Mouse (Mus musculus): ENCODE measurements around the gene Sik3. TPM values are rescaled to one million over a fixed set of nuclear protein-coding genes. Genes with fewer than 3 reads are reported as not detected.
A peak's percentile ranks its signal among the peaks of the same experiment; 100 is the strongest.

The Sik3 gene
- total RNA-seq, 4 experiments from 2014 or later, result 36.6 to 42.4 (median 39.7) TPM

DNA sequence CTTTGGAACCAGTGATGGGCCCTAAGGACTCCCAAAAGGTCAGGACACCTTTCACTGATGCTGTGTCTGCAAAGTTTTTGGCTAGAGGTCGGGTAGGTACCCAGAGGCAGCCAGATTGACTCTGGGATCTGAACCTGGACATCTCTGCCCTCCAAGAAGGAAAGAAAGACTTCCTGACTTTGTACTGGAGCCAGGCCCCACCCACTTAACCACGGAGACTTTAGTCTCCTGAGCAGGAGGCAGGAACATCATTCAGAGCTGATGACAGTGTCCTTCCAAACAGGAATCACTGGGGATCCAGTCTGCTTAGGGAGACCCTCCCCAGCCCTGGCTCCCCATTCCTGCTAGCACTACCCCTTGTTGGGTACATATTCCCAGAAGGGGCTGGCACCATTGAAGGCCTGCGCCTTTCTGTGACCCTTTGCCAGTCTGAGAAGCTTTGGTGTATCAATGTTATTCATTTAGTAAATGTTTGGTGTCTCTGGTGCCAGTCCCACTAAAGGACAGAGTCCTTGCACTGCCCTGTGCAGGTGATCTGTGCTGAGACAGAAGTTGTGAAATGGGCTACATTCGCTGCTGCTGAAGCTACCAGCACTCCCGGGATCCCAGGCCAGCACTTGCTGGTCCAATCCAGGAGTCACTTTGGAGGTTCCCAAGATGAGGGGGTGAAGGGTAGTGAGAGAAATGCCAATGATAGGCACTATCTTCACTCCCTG, 212.5 kb downstream of the Sik3 start:
- no peak for DNase-seq (ENCODE audit: low spot score in 2 of 2)

DNA sequence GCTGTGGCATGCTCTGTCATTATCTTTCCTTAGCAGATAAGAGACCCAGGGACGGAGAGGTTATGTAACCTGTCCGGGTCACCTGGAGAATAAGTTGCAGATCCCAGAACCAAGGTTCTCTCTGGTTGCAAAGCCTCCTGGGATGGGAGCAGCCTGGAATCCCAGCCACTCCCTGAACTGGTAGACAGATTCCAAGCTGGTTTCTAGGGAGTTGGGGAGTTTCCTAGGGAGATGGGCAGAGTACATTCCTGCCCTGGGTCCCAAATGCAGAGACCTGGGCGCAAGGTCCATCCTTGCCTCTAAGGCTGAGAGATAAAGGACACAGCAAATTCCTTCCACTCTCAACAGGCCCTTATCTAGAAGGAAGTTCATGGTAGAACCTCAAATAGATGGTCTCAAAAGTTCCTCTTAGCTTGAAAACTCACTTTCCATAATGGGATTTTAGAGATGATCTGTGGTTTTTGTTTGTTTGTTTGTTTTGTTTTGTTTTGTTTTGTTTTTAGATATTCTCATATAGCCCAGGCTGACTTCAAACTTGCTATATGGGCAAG, 214.5 kb downstream of the Sik3 start:
- DNase-seq (ENCODE audit: low spot score in 2 of 2), result no peak

DNA sequence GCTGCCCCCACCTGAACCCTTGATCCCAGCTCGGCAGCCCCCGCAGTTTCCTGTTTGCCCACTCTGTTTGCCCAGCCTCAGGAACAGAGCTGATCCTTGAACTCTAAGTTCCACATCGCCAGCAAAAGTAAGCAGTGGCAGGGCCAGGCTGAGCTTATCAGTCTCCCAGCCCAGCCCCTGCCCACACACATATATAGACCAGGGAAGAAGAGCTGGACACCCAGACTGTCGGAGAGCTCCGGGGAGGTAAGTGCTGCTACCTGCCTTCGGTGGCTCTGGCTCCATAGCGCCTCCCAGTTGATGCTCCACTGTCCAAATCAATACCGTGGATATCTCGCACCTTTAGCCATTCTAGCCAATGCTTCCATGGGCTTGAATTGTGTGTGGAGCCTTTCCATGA, 215.9 kb downstream of the Sik3 start, which contains the start of gene Apoa1:
TSS of gene Apoa1 (plus strand) at position 90 of the 400 bp plus-strand sequence.
- DNase-seq (ENCODE audit: low spot score in 2 of 2), result no peak

DNA sequence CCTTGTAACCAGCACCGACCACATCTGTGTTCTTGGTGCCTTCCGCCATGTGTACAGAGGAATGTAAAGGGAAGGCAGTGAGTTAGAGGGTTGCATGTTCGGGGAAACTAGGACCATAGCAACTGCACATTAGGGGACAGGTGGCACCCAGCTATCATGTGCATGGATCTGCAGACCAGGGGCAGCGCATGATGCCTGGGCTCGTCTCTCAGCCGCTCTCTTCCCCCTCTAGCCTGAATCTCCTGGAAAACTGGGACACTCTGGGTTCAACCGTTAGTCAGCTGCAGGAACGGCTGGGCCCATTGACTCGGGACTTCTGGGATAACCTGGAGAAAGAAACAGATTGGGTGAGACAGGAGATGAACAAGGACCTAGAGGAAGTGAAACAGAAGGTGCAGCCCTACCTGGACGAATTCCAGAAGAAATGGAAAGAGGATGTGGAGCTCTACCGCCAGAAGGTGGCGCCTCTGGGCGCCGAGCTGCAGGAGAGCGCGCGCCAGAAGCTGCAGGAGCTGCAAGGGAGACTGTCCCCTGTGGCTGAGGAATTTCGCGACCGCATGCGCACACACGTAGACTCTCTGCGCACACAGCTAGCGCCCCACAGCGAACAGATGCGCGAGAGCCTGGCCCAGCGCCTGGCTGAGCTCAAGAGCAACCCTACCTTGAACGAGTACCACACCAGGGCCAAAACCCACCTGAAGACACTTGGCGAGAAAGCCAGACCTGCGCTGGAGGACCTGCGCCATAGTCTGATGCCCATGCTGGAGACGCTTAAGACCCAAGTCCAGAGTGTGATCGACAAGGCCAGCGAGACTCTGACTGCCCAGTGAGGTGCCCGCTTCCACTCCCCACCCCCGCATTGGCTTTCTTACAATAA, 217.2 kb downstream of the Sik3 start:
- DNase-seq (ENCODE audit: low spot score in 2 of 2), result peak; percentile 35 to 72

DNA sequence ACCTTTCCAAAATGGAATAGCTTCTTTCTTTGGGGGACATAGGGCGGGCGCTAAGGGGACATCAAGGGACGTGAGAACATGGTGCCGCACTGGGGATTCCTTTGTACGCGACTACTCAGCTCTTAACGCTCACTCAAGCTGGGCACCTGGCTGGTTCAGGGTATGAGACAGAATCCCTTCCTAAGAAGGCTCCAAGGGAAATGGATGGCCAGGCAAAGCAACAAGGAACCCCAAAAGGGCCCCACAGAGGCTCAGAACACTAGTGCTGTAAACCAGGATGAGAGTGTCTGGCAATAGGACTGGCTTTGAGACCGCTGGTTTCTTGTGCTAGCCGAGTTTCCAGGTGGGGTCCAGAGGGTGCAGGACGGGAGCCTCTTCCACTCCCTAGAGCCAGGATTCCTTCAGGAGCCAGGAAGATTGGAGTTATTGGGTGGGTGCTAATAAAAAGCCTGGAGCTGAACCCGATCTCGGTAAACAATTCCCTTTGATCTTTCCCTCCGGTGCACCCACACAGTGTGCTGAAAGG, 217.9 kb downstream of the Sik3 start:
- DNase-seq (ENCODE audit: low spot score in 2 of 2), result no peak

- no peak for DNase-seq (ENCODE audit: low spot score in 2 of 2)
Measured at GRCm38 (mm10) chr9:46235196-46235595, 222.6 kb downstream of the Sik3 start.

GRCm38 (mm10) chr9:46235596-46235648, 222.8 kb downstream of the Sik3 start, which contains the start of gene Apoc3:
TSS of gene Apoc3 (minus strand) at chr9:46235636.
- DNase-seq (ENCODE audit: low spot score in 2 of 2), result no peak

- DNase-seq (ENCODE audit: low spot score in 2 of 2), result no peak
Measured at GRCm38 (mm10) chr9:46235649-46236048, 223.0 kb downstream of the Sik3 start.

DNA sequence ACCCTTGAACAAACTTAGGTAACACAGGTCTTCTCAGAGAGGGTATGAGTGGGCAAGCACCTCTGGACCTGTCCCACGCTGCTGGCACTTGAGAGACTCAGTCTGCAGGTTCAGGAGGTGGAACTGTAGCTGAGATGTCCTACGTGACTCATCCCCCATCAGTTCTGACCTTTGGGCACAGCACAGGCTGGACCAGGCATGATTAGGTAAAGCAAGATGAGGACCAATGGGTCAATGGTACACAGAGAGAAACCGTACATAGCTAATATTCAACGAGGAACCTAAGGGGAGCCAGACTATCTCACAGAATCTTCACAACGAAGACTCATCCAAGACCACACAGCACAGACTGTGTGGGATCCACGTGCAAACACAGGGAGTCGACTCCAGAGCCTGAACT, 226.2 kb downstream of the Sik3 start:
- no peak for DNase-seq (ENCODE audit: low spot score in 2 of 2)

DNA sequence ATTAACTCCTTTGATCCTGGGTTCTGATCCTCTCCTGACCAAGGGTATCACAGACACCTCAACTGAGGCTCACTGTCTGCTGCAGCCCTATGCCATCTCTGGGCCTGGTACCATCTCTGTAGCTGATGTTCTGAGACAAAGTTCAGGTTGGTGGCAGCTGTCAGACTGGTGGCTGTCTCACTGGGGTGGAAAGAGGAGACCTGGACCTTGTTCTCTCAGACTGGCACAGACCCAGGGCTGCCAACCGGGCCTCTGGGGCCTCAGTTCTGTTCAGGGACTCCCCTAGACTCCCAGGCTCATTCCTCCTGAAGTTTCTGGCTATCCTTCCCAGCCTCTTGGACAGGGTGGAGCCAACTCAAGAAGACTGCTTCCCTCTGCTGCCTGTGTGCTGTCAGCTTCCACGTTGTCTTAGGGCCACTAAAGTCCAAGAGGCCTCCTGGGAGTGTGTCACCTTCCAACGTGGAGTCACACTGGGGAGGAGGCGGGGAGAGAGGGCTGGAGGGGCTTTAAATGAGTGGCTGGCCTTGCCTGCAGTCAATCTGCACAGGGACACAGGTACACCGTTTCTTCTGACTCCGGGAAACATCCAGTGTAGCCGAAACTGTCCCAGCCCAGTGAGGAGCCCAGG, 228.0 kb downstream of the Sik3 start, which contains the start of gene Apoa4:
TSS of gene Apoa4 (plus strand) at position 171 of the 628 bp plus-strand sequence.
- no peak for DNase-seq (ENCODE audit: low spot score in 2 of 2)

- no peak for DNase-seq (ENCODE audit: low spot score in 2 of 2)
Measured at GRCm38 (mm10) chr9:46241818-46242217, 229.2 kb downstream of the Sik3 start.

DNA sequence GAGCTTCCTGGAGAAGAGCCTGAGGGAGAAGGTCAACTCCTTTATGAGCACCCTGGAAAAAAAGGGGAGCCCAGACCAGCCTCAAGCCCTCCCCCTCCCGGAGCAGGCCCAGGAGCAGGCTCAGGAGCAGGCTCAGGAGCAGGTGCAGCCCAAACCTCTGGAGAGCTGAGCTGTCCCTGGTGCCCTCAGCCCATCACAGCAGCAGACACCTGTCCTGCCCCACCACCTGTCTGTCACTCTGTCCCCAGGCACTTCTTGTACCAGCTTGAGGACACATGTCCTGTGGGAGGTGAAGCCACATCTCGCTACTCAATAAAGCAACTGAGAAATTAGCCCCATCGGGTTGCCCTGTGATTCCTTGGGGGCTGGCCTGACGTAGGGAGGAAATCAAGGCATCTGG, 230.5 kb downstream of the Sik3 start:
- no peak for DNase-seq (ENCODE audit: low spot score in 2 of 2)

DNA sequence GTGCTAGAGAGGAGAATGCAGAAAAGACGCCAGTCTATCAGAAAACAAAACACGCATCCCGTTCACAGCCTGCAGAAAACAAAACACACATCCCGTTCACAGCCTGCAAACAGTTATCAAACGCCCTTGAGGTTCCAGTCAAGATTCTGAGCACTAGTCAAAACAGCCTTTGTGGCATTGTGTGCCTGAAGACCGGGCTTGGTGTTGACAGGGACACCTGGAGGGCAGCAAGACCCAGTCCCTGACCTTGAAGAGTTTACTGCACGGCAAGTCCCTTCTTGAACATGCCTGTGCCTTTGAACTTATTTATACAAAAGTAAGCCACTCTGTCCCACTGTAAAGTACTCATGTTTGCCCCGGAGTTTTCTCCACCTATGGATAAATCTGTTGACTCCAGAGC, 231.0 kb downstream of the Sik3 start:
- DNase-seq (ENCODE audit: low spot score in 2 of 2), result no peak

GRCm38 (mm10) chr9:46246752-46247324, 234.2 kb downstream of the Sik3 start:
- no peak for DNase-seq (ENCODE audit: low spot score in 2 of 2)

DNA sequence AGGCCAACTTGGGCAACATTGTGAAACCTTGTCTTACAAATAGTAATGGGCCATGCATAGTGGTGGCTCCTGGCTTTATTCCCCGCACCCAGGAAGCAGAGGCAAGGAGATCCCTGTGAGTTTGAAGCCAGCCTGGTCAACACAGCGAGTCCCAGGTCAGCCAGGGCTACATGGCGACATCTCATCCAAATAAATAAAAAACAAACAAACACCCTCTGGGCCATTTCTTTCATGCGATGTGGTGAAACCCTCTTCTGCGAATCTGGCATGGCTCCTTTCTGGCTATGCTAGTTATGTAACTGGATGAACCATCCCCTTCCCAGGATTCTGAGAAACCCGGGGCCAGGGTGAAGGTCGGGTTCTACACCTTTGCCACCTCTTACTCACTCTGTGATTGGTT, 243.6 kb downstream of the Sik3 start:
- DNase-seq (ENCODE audit: low spot score in 2 of 2), result no peak

- DNase-seq (ENCODE audit: low spot score in 2 of 2), result no peak
Measured at GRCm38 (mm10) chr9:46256658-46257385, 244.2 kb downstream of the Sik3 start.

DNA sequence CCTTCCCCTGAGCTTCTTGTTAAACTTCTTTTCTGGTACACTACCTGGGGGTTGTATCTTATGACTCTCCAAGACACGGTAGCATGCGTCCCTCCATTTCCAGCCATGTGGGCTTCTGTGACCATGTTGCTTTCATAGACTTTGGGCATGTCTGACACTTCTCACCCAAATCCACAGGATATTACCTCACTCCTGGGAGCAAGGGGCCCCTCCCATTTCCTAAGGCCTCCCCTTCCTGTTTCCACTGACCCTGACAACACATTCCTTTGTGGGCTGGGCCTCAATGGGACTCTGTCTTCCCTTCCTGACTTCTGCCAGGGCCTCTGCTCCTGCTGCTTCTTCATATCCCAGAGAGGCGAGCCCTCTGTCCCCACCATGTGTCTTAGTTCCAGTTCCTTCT, 244.9 kb downstream of the Sik3 start:
- no peak for DNase-seq (ENCODE audit: low spot score in 2 of 2)

GRCm38 (mm10) chr9:46259111-46259510, 246.5 kb downstream of the Sik3 start:
- DNase-seq (ENCODE audit: low spot score in 2 of 2), result no peak

DNA sequence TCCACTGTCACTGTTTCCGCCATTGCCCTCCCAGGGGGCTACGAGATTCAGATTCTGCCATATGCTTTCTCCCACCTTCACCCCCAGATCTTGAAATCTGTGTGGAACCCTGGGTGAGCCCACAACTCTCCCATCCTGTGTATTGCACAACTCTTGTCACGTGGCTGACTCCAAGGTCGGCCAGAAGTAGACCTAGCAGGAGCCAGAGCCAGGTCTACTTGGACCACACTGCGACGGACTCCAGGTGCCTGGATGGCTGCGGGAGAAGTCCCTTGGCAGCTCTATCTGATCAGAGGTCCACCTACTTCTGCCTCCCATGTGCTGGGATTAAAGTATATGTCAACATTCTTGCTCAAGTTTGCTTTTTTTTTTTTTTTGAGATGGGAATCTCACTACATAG, 248.5 kb downstream of the Sik3 start:
- no peak for DNase-seq (ENCODE audit: low spot score in 2 of 2)

DNA sequence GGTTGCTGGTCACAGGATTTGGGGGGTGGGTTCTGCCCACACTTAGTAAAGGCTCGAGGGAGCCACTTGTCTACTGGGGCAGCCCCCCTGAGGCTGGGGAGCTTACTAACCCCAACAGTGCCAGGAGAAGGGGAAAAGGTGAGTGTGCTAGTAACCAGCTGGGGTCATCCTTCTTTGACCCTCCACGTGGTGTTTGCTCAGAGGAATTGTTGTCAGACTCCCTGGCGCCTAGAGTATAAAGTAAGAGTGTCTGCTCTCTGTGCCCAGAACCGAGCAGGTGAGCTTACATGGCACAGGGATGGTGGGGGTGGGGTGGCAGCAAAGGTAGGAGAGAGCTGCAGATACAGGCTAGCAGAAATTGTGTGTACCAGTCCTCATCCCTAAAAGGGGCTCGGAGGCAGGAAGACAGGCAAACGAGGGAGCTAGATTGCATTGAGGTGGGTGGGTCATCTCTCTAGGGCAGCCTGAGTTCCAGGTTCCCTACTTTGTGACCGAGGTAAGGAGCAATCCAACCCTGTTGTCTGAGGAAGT, 255.8 kb downstream of the Sik3 start, which contains the start of gene Apoa5:
TSS of gene Apoa5 (plus strand) at position 291 of the 531 bp plus-strand sequence.
- no peak for DNase-seq (ENCODE audit: low spot score in 2 of 2)

- DNase-seq (ENCODE audit: low spot score in 2 of 2), result no peak
Measured at GRCm38 (mm10) chr9:46269125-46269524, 256.5 kb downstream of the Sik3 start.
